Mouse (Mus musculus): Measurements from ENCODE around the gene Nudt9. TPM values are rescaled to one million over a fixed set of nuclear protein-coding genes. Genes with fewer than 3 reads are reported as not detected.
A peak's percentile ranks its signal among the peaks of the same experiment; 100 is the strongest.

Nudt9 gene
- total RNA-seq, 2 experiments from 2014 or later, result 43.7 to 48.9 TPM

- DNase-seq, result no peak
Measured at GRCm38 (mm10) chr5:104080736-104081135, 34.6 kb downstream of the Nudt9 start.

GRCm38 (mm10) chr5:104085366-104085765 lies 39.3 kb downstream of the Nudt9 start:
- DNase-seq, result no peak

GRCm38 (mm10) chr5:104089751-104090150 lies 43.6 kb downstream of the Nudt9 start:
- DNase-seq, result no peak

- DNase-seq, result no peak
Measured at GRCm38 (mm10) chr5:104095416-104096077, 49.4 kb downstream of the Nudt9 start.

- no peak for DNase-seq
Measured at GRCm38 (mm10) chr5:104096078-104096938, 50.2 kb downstream of the Nudt9 start.

GRCm38 (mm10) chr5:104101678-104102531 lies 55.8 kb downstream of the Nudt9 start:
- DNase-seq, result no peak

- no peak for DNase-seq
Measured at GRCm38 (mm10) chr5:104103171-104103570, 57.1 kb downstream of the Nudt9 start.

- no peak for DNase-seq
Measured at GRCm38 (mm10) chr5:104104111-104104510, 58.0 kb downstream of the Nudt9 start.

- no peak for DNase-seq
Measured at GRCm38 (mm10) chr5:104108127-104108875, 62.2 kb downstream of the Nudt9 start.

- DNase-seq, result no peak
Measured at GRCm38 (mm10) chr5:104108879-104109369, 62.8 kb downstream of the Nudt9 start.

- no peak for DNase-seq
Measured at GRCm38 (mm10) chr5:104109516-104109915, 63.4 kb downstream of the Nudt9 start.

GRCm38 (mm10) chr5:104110171-104110920 lies 64.2 kb downstream of the Nudt9 start:
- DNase-seq, result no peak

- no peak for DNase-seq
Measured at GRCm38 (mm10) chr5:104112016-104112415, 65.9 kb downstream of the Nudt9 start.

GRCm38 (mm10) chr5:104112511-104112910 lies 66.4 kb downstream of the Nudt9 start:
- DNase-seq, result no peak

GRCm38 (mm10) chr5:104113491-104114172 lies 67.5 kb downstream of the Nudt9 start, which contains the start of gene Sparcl1:
Sparcl1 (minus strand) TSS chr5:104113733.
- peak; percentile 38 for DNase-seq

Small RNAs within 50 kb of the gene (microRNA-seq; reads per million reads assigned to microRNA genes)
- 0.50 to 1.3 reads per million in 2 experiments for gene Mir5619

Other genes starting within 250 kb of the Nudt9 start
- gene Klhl8, start 135.0 kb upstream of the Nudt9 start, total RNA-seq (2021), result 10 to 100 TPM; 19.3 to 20.2 TPM
- gene Hsd17b13, start 68.9 kb upstream of the Nudt9 start, total RNA-seq (2021), result under 1 TPM in 1 of 2 experiments, not detected in 1; 0.34 TPM
- gene Hsd17b11, start 24.4 kb upstream of the Nudt9 start, total RNA-seq (2021), result 10 to 100 TPM; 15.4 to 17.7 TPM
- gene Gm17660, start 31.3 kb downstream of the Nudt9 start, total RNA-seq (2021), result not detected
- gene Sparcl1, start 67.4 kb downstream of the Nudt9 start, total RNA-seq (2021), result 100 to 1,000 TPM; 231 to 240 TPM
- not detected for gene Dspp, start 124.4 kb downstream of the Nudt9 start, total RNA-seq (2021)
- gene Dmp1, start 156.3 kb downstream of the Nudt9 start, total RNA-seq (2021), result 10 to 100 TPM in 1 of 2 experiments, 1 to 10 TPM in 1; 2.6 to 36.8 TPM